Mouse (Mus musculus): Measurements from ENCODE around the gene Tle3. TPM values are rescaled to one million over a fixed set of nuclear protein-coding genes. Genes with fewer than 3 reads are reported as not detected.

The Tle3 gene
- polyA plus RNA-seq, 1 experiment from 2014 or later, result 11.4 TPM

DNA sequence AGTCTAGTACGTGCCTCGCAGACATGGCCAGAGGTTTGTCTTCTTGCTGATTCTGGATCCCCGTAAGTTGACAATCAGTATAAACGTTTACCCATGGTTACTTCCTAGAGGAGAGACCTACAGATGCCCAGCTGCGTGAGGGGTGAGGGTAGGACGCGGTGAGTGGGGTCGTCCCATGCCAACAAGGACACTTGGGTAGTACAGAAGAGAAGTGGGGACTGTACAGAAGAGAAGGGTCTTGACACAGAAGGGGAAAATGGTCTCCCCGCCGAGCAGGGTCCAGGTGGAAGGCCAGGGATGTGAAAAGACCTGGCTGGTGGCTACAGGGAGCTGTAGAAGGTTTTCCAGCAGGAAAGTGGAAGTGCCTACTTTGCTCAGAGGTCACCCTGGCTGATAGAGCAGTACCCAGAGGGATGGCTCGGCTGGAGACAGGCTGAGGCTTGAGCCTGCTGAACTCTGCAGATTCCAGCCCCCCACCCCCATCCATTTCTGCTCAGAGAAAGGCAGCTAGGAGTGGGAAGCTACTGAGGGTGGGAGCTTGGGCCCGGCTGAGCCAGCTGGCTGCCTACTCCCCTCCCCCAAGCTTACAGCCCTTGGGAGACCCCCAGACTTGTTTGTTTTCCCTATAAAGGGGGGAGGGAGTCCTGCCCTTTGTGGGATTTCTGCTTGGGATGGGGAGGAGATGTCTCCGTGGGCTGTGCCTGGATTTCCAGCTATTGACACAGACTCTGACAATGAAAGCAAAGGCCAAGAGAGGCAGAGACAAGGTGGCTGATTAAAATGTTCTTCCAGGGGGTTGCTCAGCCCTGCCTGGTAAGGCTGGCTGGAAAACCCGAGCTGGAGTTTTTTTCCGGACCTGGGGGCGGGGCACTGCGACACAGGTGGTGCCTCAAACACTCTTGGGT is 11.2 kb upstream of the Tle3 start:
- no peak overlapping the region; the same call in 1 of the 2 replicates for H3K9ac ChIP-seq (ENCODE audit: low read depth, low read length)
- peak; percentile 84 for ATAC-seq (replicated peaks; ENCODE audit: insufficient number of reproducible peaks, low FRiP score, low TSS enrichment)
- no peak overlapping the region for H3K4me3 ChIP-seq (ENCODE audit: low read depth, low read length)
- peak overlapping the region; percentile 37 for H3K27ac ChIP-seq (ENCODE audit: low read depth, low read length)
- peaks cover 18% of the 10 kb centered on the region for H3K4me1 ChIP-seq (ENCODE audit: control insufficient read depth, insufficient read depth, low read length)
- peak overlapping the region; percentile 55 for H3K4me2 ChIP-seq
- H3K9me3 ChIP-seq (replicated peaks; ENCODE audit: control insufficient read depth, low read length), result no peaks in the 10 kb centered on the region; the same call in 1 of the 2 replicates
- WGBS (ENCODE audit: insufficient replicate concordance), result 18% methylated on average over 17 of the region's 17 CpGs
- H3K36me3 ChIP-seq (ENCODE audit: control insufficient read depth, insufficient read depth, low read length), result no peaks in the 10 kb centered on the region
- H3K27me3 ChIP-seq (ENCODE audit: control insufficient read depth, insufficient read depth, low read length), result peaks cover 47% of the 10 kb centered on the region

DNA sequence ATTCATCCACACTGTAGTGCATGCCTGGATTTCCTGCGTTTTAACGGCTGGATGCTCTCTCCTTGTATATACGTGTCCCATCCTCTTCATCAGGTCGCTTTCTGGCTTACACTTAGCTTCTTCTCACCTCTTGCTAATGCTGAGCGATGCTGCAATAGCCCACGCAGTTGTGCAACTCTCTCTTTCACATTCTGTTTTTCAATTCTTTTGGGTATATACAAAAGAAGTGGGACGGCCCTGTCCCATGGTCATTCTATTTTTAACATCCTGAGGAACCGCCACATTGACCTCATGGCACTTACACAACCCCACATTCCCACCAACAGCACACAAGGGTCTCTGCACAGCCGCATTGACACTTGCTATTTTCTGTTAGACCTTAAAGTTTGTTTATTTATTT is 9.0 kb upstream of the Tle3 start:
- Histone ChIP-seq H3K4me2 (no peak overlapping the region), H3K27ac (ENCODE audit: low read depth, low read length) (no peak overlapping the region), H3K4me1 (ENCODE audit: control insufficient read depth, insufficient read depth, low read length) (peaks cover 24% of the 10 kb centered on the region), H3K4me3 (ENCODE audit: low read depth, low read length) (no peak overlapping the region), H3K27me3 (ENCODE audit: control insufficient read depth, insufficient read depth, low read length) (peaks cover 64% of the 10 kb centered on the region), H3K9ac (ENCODE audit: low read depth, low read length) (no peak overlapping the region), H3K36me3 (ENCODE audit: control insufficient read depth, insufficient read depth, low read length) (no peaks in the 10 kb centered on the region), H3K9me3 (replicated peaks; ENCODE audit: control insufficient read depth, low read length) (no peaks in the 10 kb centered on the region)
- ATAC-seq (replicated peaks; ENCODE audit: insufficient number of reproducible peaks, low FRiP score, low TSS enrichment), result no peak
- 58% methylated on average over 9 of the region's 9 CpGs for WGBS (ENCODE audit: insufficient replicate concordance)

DNA sequence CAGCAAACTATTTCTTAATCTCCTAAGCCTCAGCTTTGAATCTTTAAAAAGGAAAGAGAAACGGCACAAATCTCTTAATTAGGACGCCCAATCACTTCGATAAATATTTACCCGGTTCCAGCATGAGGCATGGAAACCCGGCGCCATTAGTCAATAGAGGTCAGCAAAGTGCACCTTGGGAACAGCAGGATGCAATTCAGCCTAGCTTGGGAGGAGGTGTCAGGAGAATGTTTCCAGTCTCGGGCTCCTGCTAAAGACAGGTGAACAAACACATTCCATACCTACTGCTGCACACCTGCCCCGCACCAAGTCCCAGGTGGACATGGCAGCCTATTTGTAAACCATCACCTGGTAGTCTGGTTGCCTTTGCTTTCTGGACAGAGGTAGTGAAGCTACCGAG is 6.1 kb upstream of the Tle3 start:
- Histone ChIP-seq H3K4me3 (ENCODE audit: low read depth, low read length) (no peak overlapping the region), H3K4me2 (no peak overlapping the region), H3K9ac (ENCODE audit: low read depth, low read length) (no peak overlapping the region), H3K4me1 (ENCODE audit: control insufficient read depth, insufficient read depth, low read length) (peaks cover 26% of the 10 kb centered on the region), H3K9me3 (replicated peaks; ENCODE audit: control insufficient read depth, low read length) (no peaks in the 10 kb centered on the region), H3K27me3 (ENCODE audit: control insufficient read depth, insufficient read depth, low read length) (peaks cover 51% of the 10 kb centered on the region), H3K27ac (ENCODE audit: low read depth, low read length) (no peak overlapping the region), H3K36me3 (ENCODE audit: control insufficient read depth, insufficient read depth, low read length) (no peaks in the 10 kb centered on the region)
- no peak for ATAC-seq (replicated peaks; ENCODE audit: insufficient number of reproducible peaks, low FRiP score, low TSS enrichment)
- 32% methylated on average over 9 of the region's 9 CpGs for WGBS (ENCODE audit: insufficient replicate concordance)

DNA sequence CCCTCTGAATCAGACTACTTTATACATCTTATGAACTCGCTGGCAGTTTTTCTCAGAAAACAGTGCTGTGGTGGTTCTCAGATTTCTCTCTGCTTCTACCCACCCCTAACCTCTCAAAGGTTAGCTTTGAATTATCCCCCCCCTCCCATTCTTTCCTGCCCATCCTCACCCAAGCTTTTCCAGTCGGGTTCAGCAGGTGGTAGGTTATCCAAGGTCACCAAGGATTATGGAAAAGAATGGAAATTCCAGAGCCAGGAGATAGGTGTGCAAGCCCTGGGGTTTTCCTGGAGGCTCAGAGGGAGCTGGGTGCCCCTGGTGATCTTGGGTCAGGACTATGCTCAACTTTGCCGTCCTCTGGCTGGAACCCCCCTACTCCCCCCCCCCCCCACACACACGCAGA is 5.0 kb upstream of the Tle3 start:
- no peak overlapping the region for H3K4me2 ChIP-seq
- peaks cover 51% of the 10 kb centered on the region for H3K27me3 ChIP-seq (ENCODE audit: control insufficient read depth, insufficient read depth, low read length)
- no peak overlapping the region for H3K4me3 ChIP-seq (ENCODE audit: low read depth, low read length)
- no peak overlapping the region for H3K9ac ChIP-seq (ENCODE audit: low read depth, low read length)
- peaks cover 28% of the 10 kb centered on the region for H3K4me1 ChIP-seq (ENCODE audit: control insufficient read depth, insufficient read depth, low read length)
- WGBS (ENCODE audit: insufficient replicate concordance), result 29% methylated on average over 4 of the region's 4 CpGs
- no peak overlapping the region for H3K27ac ChIP-seq (ENCODE audit: low read depth, low read length)
- H3K9me3 ChIP-seq (replicated peaks; ENCODE audit: control insufficient read depth, low read length), result no peaks in the 10 kb centered on the region
- no peak for ATAC-seq (replicated peaks; ENCODE audit: insufficient number of reproducible peaks, low FRiP score, low TSS enrichment)
- H3K36me3 ChIP-seq (ENCODE audit: control insufficient read depth, insufficient read depth, low read length), result no peaks in the 10 kb centered on the region

DNA sequence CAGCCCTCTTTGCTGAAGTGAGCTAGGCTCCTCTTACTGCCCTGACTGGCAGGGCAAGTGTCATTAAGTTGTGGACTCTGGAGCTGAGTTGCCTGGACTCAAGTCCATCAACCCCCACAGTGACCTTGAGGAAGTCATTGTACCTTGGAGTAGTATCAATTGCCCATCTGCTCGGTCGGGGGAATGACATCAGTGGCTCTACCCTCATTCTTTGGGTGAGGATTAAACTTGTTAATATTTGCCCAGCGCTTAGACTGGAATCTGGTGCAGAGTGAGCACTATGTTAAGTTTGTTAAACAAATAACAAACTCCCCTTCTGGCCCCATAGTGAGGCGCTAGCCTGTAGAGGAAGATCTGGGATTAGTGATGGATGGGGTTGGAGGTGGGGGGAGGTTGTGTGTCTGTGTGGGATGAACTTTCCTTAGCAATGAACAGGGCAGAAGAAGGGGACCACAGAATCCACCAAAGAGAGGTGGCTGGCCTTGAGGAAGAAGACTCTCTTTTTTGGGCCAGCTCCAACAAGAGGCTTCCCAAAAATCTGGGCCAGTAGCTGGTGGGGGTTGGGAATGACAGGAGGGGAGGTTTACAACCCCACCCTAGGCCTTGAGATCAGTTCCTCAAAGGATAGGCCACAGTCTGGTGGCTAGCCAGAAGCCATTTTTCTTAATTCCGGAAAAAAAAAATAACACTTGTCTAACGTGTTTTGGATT is 4.2 kb upstream of the Tle3 start:
- Histone ChIP-seq H3K4me2 (no peak overlapping the region; the same call in 1 of the 2 replicates), H3K36me3 (ENCODE audit: control insufficient read depth, insufficient read depth, low read length) (no peaks in the 10 kb centered on the region), H3K27ac (ENCODE audit: low read depth, low read length) (no peak overlapping the region), H3K9ac (ENCODE audit: low read depth, low read length) (no peak overlapping the region), H3K4me3 (ENCODE audit: low read depth, low read length) (no peak overlapping the region), H3K27me3 (ENCODE audit: control insufficient read depth, insufficient read depth, low read length) (peaks cover 43% of the 10 kb centered on the region), H3K4me1 (ENCODE audit: control insufficient read depth, insufficient read depth, low read length) (peaks cover 28% of the 10 kb centered on the region), H3K9me3 (replicated peaks; ENCODE audit: control insufficient read depth, low read length) (no peaks in the 10 kb centered on the region)
- 21% methylated on average over 6 of the region's 6 CpGs for WGBS (ENCODE audit: insufficient replicate concordance)
- ATAC-seq (replicated peaks; ENCODE audit: insufficient number of reproducible peaks, low FRiP score, low TSS enrichment), result no peak

DNA sequence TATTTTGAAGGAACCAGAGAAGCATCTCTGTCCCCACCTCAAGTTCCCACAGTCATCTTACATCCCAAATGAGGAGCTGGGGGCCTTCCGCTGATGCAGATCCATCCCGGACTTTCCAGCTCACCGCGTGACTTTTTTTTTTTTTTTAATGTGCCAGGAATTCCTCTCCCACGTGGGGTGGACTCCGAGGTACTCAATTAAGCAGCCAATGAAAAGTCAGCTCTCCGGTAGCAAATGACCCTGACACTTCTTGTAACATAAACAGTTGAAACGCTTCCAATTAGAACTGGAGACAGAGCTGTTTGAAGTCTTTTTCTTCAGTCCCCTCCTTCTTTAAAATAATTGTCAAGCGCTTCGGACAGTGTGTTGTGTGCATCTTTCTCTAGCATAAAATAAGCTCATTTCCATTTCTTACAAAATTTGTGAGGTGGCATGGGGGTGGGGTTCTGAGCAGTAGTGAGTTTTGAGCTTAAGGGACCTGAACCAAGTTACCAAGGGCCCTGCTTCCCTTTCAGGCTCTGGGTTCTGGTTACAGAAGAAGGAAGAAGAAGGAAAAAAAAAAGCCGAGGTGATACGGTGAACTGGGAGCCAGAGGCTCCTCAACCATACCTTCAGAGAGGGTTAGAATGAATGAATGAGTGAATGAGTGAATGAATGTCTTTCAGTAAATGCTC is 3.5 kb upstream of the Tle3 start:
- peaks cover 39% of the 10 kb centered on the region for H3K27me3 ChIP-seq (ENCODE audit: control insufficient read depth, insufficient read depth, low read length)
- peak overlapping the region; percentile 96 for H3K4me2 ChIP-seq
- peak overlapping the region; percentile 0; the same call in 1 of the 2 replicates for H3K4me3 ChIP-seq (ENCODE audit: low read depth, low read length)
- no peak overlapping the region for H3K9ac ChIP-seq (ENCODE audit: low read depth, low read length)
- H3K9me3 ChIP-seq (replicated peaks; ENCODE audit: control insufficient read depth, low read length), result no peaks in the 10 kb centered on the region
- H3K36me3 ChIP-seq (ENCODE audit: control insufficient read depth, insufficient read depth, low read length), result no peaks in the 10 kb centered on the region
- WGBS (ENCODE audit: insufficient replicate concordance), result under 1% methylated on average over 12 of the region's 12 CpGs
- H3K27ac ChIP-seq (ENCODE audit: low read depth, low read length), result no peak overlapping the region
- H3K4me1 ChIP-seq (ENCODE audit: control insufficient read depth, insufficient read depth, low read length), result peaks cover 28% of the 10 kb centered on the region
- no peak for ATAC-seq (replicated peaks; ENCODE audit: insufficient number of reproducible peaks, low FRiP score, low TSS enrichment)

DNA sequence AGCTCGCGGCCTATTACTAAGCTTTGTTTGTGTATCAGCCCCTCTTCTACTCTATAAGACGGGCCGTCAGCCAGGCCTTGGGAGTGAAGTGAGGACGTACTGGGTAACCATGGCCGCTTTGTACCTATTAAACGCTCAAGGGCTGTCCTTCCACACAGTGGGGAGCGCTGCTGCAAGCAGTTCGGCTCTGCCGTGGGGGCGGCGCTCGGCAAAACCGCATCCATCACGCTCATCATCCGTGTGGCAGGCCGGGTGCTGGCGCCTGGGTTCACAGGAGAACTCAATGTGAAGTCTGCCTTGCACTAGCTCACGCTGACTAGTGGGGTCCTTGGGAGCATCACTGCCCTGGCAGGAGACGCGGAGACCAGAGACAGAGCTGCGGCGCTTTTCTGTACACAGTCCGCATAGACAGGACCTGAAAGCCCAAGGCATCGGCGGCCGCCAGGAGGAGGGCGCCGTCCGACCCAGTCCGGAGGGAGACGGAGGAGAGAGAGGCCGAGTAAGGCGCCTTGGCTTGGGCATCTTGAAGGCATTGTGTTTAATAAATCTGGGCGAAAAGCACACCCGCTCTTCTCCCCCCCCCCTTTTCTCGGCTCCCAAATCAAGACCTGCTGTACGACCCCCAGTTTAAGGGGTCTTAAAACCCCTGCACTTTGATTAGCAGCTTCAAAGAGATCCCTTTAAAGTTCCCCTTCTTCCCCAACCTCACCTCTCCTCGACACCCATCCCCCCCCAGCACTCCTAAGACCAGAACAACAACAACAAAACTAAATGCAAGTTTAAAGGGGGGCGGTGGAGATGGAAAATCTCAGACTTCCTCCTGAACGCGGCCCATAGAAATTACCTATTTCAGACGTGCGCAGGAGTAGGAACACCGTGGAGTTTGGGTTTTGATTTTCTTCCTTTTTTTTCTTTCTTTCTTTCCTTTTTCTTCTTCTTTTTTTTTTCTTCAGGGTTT is 2.6 kb upstream of the Tle3 start:
- Histone ChIP-seq H3K27me3 (ENCODE audit: control insufficient read depth, insufficient read depth, low read length) (peaks cover 36% of the 10 kb centered on the region), H3K9me3 (replicated peaks; ENCODE audit: control insufficient read depth, low read length) (no peaks in the 10 kb centered on the region), H3K4me2 (peak overlapping the region; percentile 96), H3K27ac (ENCODE audit: low read depth, low read length) (no peak overlapping the region), H3K4me1 (ENCODE audit: control insufficient read depth, insufficient read depth, low read length) (peaks cover 34% of the 10 kb centered on the region), H3K4me3 (ENCODE audit: low read depth, low read length) (peak overlapping the region; percentile 35), H3K36me3 (ENCODE audit: control insufficient read depth, insufficient read depth, low read length) (no peaks in the 10 kb centered on the region), H3K9ac (ENCODE audit: low read depth, low read length) (peak overlapping the region; percentile 52)
- ATAC-seq (replicated peaks; ENCODE audit: insufficient number of reproducible peaks, low FRiP score, low TSS enrichment), result no peak
- under 1% methylated on average over 45 of the region's 45 CpGs for WGBS (ENCODE audit: insufficient replicate concordance)
